Mouse (Mus musculus) kidney, adult 2 months (tissue): ENCODE measurements around the gene Gas1.

ENCODE experiments used
- CTCF ChIP-seq: fragments of 200-500 bp; conservative IDR thresholded peaks from 2 replicates; pipeline ENCODE4 v1.5.1; 2011; ENCODE audit warnings: low read depth, mild to moderate bottlenecking, control low read depth, low read length, moderate library complexity, mixed read lengths; ENCODE audit not compliant: insufficient read depth, insufficient read length
- POLR2A ChIP-seq: fragments of 200-500 bp; IDR thresholded peaks from one replicate; pipeline ENCODE4 v1.6.1; 2011; ENCODE audit warnings: low read depth, low read length, control low read depth

DNA sequence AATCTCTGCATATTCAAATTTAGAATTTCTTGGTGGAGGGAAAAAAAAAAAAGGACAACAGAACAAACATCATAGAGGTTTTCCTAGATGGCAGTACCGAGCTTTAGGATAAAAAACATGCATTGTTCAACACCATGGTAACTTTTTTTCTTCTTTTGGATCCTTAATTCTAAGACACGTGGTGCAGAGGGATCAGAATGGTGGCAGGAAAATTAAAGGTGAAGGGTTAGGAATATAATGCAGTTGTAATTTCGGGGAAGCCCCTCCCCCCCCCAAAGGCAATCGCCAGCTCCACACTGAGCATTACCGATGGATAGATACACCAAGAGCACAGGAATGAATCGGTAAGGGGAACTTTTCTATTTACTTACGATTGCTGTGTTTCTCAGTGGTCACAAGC lies 2.2 kb downstream of the Gas1 start:
- TF ChIP-seq POLR2A, result no peak
- TF ChIP-seq CTCF, result no peak
